Mouse (Mus musculus) lung, postnatal 25 days (tissue): ENCODE measurements around the gene Tmbim4.

ENCODE experiments used
- DNase-seq: peaks from one replicate; pipeline ENCODE4 v3.0.0; 2022; ENCODE audit warnings: low spot score

Tmbim4 gene

DNA sequence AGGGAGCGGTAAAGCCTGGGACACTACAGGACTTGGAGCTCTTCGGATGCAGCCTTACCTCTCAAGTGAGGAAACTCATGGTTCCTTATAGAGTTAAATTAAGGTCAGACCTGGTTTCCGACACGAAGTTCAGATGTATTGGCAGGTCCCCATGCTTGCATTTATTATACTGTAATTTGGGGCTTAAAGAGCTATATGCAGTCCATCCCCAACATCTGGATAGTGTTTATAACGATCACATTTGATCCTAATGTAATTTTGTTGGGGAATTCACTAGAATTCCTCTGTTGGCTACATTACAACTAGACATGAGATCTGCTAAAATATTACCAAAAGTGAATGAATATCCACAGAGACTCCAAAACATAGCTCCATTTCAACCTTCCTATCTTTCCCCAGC is 44.3 kb downstream of the Tmbim4 start:
- DNase-seq: no peak

DNA sequence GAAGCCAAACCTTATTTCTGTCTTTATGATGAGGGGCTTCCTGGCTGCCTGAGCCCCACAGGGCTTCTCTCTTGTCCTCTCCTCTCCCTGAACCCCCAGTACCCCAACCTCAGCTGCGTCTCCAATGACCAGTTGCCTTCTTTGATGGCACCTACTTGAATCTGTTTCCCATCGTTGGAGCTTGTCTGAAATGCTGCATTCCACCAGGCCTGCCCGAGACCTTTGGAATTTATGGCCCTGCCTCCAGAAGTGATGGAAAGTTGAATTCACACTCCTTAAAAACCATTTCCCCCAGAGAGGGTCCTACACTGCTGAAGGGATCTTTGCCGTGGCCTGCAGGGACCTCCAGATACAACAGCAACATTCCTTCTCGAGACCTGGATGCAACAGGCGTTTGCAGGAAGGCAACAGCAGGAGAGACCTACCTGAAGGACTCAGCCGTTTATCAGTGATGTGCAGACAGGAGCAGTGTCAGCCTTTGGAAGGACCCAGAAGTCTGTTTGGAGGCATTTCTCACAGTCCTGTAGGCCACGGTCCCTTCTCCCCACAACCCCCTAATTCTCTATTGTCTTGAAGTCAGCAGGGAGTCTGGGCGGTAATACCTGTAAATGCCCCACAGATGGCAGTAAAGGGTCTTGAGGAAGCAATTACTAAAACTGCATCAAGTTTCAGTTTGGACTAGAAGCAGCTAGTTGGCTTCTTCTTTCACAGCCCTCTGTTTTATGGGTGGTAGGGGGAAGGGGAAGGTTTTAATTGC is 45.8 kb downstream of the Tmbim4 start:
- peak; percentile 61 for DNase-seq

DNA sequence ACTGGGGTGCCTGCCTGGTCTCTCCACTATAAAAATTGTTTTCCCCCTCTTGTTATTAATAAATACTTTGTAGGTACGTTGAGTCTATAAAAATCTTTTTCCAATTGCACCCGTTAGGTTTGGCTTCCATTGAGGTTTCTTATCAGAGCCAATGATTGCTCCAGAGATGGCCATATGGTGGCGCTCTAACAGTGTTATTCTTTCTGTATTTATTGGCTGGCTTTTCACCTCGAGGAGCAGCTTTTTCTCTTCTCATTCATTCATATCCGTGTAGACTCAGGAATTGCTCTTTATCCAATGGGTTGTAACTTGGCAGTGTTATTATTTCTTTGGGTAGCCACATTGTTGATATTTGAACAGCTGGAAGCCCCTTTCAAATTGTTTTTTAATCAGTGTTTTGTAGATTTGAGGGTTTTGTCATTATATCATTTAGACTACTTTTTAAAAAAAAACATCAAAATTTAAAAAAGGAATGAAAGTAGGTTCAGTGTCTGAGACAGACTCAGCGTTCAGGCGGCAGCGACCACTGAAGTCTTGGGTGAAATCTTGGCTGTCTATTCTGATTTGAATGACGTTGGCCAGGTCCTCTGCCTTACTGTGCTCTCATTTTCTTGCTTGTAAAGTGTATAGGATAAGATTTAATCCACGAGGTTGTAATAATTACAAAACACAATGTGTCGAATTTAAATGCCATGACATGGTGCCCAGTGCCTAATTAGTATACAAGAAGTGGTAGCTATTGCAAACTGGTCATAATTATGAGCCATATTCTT is 49.7 kb downstream of the Tmbim4 start:
- no peak for DNase-seq

DNA sequence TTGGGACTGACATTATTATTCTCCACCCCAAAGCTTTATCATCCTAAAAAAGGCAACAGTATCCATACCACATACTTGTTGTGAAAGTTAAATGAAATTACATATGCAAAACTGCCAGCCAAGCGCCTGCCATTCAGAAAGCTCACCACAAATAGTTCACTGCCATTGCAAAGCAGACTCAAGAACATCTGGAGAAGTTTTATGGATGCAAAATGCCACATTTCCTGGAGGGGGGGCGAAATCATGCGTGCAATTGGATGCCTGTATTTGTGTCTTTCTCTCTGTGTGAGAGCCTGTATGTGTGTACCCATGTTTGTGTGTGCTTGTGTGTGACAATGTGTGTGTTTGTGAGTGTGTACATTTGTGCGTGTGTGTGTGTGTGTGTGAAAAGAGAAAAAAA is 50.4 kb downstream of the Tmbim4 start:
- no peak for DNase-seq

DNA sequence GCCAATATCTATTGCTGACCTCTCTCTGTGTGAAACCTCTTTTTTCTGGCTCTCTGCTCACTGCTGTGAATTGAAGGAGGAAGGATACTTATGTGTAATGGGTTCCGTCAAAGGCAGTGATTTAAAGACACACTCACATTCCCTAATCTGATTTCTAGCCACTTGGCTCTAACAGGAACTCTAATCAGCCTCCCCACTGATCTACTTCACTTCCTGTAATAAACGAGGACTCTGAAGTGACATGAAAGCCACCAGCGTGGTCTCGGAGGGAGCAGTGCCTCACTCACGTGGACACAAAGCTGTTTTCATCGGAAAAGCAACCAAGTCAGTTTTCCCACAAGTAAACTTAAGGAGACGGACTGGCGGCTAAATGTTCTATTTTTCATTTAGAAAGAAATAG is 51.4 kb downstream of the Tmbim4 start:
- no peak for DNase-seq

DNA sequence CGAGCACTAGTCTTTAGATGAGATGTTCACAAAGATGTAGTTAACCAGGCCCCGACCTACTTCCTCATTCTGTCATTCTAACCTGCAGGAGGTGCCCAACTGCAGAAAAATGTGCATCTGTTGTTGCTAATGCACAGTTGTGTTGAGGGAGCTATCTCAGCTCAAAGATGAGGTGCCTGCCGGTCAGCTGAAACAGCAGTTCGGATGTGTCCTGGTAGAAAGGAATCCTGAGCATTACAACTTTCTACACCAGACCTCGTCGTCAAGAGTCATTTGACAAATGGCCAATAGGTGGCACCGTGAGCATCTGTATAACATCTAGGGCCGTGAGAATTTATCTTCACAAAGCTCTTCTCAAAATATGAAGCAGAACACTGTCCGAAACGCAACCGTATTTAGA is 55.8 kb downstream of the Tmbim4 start:
- peak; percentile 35 for DNase-seq

DNA sequence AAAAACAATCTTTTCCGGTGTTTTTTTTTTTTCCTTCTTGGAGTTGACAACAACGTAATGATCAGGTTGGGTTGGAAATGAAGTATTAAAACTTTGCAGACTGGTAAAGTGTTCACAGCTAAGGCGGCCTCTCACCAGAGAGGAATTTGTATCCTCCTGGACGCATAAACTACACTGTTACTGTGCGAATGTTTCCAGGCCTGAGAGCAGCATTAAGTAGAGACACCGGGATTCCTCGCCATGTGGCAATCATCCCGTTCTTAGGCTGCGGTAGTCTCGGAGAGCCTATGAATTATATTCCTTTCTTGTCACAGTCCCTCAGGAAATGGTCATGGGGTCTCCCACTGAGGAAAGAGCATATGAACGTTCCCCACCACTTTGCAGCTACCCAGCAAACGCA is 66.4 kb downstream of the Tmbim4 start:
- no peak for DNase-seq

DNA sequence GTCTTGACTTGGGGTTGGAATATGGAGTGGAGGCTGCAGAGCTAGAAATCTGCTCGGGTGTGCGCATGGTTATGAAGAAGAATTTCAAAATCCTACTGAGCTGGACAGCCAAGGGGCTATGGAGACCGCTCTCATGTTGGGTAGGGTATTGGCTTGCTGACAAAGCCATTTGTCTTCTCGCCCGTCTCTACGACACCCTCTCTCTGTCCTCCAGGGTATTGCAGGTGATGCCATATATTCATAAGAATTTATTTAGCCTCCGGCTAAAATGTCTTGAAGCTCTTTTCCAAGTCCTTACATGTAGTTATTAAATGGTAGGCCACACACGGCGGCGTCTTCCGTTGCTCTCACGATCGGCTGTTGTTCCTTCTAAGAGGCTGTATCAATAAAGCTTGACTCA is 68.6 kb downstream of the Tmbim4 start:
- DNase-seq: no peak

DNA sequence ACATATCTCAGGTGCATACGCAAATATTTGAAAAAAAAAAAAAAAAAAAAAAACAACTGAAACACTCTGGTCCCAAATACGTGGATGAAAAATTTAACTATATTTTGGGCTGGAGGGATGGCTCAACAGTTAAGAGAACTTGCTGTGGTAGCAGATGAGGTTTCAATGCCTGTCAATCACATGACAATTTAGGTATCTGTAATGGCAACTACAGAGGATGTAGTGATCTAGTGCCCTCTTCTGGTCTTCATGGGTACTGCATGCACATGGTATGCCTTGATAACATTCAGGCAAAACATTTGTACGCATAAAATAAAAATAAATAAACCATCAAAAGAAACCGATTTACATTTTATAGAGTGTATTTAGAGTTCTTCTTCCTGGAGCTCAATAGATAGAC is 69.4 kb downstream of the Tmbim4 start:
- DNase-seq: peak; percentile 48

DNA sequence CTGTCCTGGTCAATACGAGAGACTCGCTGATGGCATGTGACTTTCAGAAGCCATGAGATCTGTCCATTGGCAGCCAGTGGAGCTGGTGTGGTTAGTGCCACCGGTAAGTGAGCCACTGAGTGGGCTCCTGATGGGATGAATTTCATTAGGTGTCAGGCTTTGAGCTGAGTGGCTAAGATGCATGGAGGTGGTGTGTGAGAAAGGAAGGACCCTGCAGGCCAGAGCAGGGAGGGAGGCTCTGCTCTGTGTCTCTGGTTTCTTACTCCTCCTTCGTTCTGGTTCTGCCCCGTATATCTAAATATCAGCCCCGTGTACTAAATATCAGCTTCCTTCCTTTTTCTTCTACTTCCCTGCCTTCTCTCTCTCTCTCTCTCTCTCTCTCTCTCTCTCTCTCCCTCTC is 69.9 kb downstream of the Tmbim4 start:
- no peak for DNase-seq

DNA sequence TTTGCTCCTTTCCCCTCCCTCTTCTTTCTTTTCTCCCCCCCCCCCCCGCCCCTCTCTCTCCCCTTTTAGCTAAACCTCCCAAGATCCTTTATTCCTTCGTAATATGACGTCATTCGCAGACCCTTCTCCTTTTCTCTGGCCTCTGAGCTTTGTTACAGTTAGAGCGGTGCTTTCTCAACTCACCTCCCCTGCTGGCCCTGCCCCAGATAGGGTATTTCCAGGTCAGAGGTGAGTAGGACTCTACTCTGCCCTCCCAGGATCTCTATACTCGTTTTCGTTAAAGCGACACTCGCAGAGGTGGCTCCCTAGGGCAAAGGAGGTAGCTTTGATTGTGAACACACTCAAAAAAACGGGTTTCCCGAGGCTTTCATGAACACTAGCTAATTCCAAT is 70.5 kb downstream of the Tmbim4 start:
- DNase-seq: no peak

DNA sequence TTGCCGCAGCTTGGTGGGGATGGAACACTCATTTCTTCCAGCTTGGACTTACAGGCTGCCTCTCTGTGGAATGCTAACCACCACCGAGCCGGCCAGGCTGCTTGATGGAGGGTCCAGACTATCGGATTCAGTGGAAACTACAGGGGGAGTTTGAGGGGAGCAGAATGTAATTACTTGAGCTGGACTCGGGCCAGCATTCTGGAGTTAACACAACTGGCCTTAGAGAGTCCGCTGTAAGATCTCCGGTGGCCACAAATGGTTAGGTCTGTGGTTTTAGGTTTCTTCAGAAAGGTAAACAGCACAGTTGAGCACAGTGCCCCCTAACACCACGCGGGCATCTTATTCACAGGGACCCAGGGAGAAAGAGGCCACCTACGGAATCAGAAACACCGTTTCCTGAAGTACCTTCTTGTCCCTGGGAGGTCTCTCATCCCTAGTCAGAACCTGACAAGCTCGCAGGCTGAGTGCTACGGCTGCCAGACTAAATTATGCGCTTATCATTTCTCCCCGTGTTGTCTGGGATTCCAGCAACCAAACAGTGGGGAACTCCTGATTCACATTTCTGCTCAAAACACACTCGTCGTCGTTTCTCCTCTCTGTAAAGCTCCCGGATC is 71.0 kb downstream of the Tmbim4 start:
- no peak for DNase-seq

DNA sequence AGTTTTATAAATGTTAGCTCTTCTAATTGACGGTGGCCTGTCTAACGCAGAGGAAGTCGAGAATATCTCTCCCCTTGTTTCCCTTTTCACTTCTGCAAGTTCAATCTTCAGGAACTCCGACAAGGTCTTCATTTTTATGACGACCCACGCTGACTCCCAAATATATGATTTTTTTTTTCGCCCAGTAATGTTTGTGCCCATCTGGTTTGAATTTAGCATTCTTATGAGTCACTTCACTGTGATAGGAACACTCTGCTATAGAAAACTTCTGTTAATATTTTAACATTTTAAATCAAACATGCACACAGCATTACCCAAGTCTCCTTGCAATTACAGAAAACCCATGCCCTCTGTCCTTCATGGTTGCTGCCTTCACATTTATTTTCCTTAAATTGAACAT is 71.9 kb downstream of the Tmbim4 start:
- no peak for DNase-seq
